Mouse (Mus musculus) adrenal gland, postnatal 10 days (tissue): ENCODE measurements around the gene Sptb. TPM values are rescaled to one million over a fixed set of nuclear protein-coding genes. Genes with fewer than 3 reads are reported as not detected.

Source experiments
- DNase-seq: peaks from one replicate; pipeline ENCODE4 v3.0.0; 2021; ENCODE audit warnings: mixed read lengths
- total RNA-seq, 2 experiments: library from RNA; stranded (reverse); gene quantifications; 2 replicates each; pipeline ENCODE4 v1.2.3; 2021

The Sptb gene
- total RNA-seq, 2 experiments from 2014 or later: 35.9 to 43.5 TPM

- no peak for DNase-seq
These were observed 102.1 kb downstream of the Sptb start for GRCm38 (mm10) chr12:76608241-76608640.

GRCm38 (mm10) chr12:76605837-76606236 lies 104.5 kb downstream of the Sptb start:
- no peak for DNase-seq

- no peak for DNase-seq
These were observed 105.8 kb downstream of the Sptb start for GRCm38 (mm10) chr12:76604546-76604945.

- DNase-seq: no peak
These were observed 106.6 kb downstream of the Sptb start for GRCm38 (mm10) chr12:76603779-76604178.

GRCm38 (mm10) chr12:76598196-76598928 lies 112.0 kb downstream of the Sptb start:
- no peak for DNase-seq

- DNase-seq: no peak
These were observed 112.7 kb downstream of the Sptb start for GRCm38 (mm10) chr12:76597577-76598100.

- peak; percentile 83 for DNase-seq
These were observed 113.9 kb downstream of the Sptb start for GRCm38 (mm10) chr12:76596292-76597023.

- DNase-seq: no peak
These were observed 114.5 kb downstream of the Sptb start for GRCm38 (mm10) chr12:76595830-76596229.

- no peak for DNase-seq
These were observed 115.8 kb downstream of the Sptb start for GRCm38 (mm10) chr12:76594556-76594955.

GRCm38 (mm10) chr12:76593839-76594322 lies 116.5 kb downstream of the Sptb start:
- DNase-seq: peak; percentile 88

GRCm38 (mm10) chr12:76593254-76593653 lies 117.1 kb downstream of the Sptb start:
- no peak for DNase-seq

- peak; percentile 69 for DNase-seq
These were observed 118.1 kb downstream of the Sptb start for GRCm38 (mm10) chr12:76592213-76592612.

GRCm38 (mm10) chr12:76591037-76591436 lies 119.3 kb downstream of the Sptb start:
- no peak for DNase-seq

- peak; percentile 59 for DNase-seq
These were observed 120.8 kb downstream of the Sptb start for GRCm38 (mm10) chr12:76589531-76589930.

GRCm38 (mm10) chr12:76587357-76587756 lies 123.0 kb downstream of the Sptb start:
- no peak for DNase-seq

GRCm38 (mm10) chr12:76585028-76585427 lies 125.3 kb downstream of the Sptb start:
- DNase-seq: no peak

GRCm38 (mm10) chr12:76583454-76583853 lies 126.9 kb downstream of the Sptb start:
- no peak for DNase-seq

- peak; percentile 79 for DNase-seq
These were observed 127.5 kb downstream of the Sptb start for GRCm38 (mm10) chr12:76582841-76583240.

- DNase-seq: peak; percentile 67
These were observed 128.2 kb downstream of the Sptb start for GRCm38 (mm10) chr12:76582139-76582538.

- DNase-seq: no peak
These were observed 130.5 kb downstream of the Sptb start for GRCm38 (mm10) chr12:76579806-76580205.

- peak; percentile 55 for DNase-seq
These were observed 131.9 kb downstream of the Sptb start for GRCm38 (mm10) chr12:76578465-76578864.

- no peak for DNase-seq
These were observed 132.5 kb downstream of the Sptb start for GRCm38 (mm10) chr12:76577858-76578257.

- no peak for DNase-seq
These were observed 133.5 kb downstream of the Sptb start for GRCm38 (mm10) chr12:76576806-76577205.
